Mouse (Mus musculus) adrenal gland, adult 8-10 months (tissue): ENCODE data around the gene Gm47969. TPM values are rescaled to one million over a fixed set of nuclear protein-coding genes. Genes with fewer than 3 reads are reported as not detected.

ENCODE experiments used
- DNase-seq: peaks from one replicate; pipeline ENCODE4 v3.0.0; 2022
- total RNA-seq, 4 experiments: library from RNA; stranded (reverse); gene quantifications; 2 replicates each; pipeline ENCODE4 v1.2.4; 2022

Gm47969 gene
- total RNA-seq, 4 experiments from 2014 or later: not detected

DNA sequence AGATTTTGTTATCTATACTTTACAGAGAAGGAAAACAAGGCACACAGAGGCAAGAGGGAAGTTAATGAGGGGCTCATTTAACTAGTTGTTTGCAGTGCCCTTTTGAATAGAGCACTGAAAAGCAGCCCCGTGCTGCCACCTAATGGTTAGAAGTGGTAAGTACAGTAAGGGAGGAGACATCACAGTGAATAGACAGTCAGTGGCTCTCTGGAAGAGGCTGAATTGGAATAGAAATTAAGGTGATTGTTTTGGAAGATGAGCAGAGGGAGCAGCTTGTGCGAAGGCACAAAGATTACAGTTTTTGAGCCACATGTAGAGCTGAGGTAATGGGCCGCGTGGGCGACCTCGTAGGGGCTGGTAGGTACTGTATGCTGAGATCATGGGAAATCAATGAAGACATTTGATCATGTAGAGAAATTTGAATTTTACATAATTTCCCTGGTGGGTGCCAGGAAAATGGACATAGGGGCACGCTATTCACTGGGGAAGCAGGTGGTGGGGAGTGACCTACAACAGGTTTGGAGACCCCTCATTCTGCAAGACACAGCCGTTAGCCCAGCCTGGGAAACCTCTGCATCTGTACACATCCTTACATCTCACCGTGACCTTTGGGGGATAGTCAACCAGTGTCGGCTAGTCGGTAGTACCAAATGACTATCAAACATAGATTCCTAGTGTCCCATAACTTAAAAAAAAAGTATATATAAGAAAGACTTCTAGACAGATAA, 31.6 kb downstream of the Gm47969 start:
- DNase-seq: no peak

DNA sequence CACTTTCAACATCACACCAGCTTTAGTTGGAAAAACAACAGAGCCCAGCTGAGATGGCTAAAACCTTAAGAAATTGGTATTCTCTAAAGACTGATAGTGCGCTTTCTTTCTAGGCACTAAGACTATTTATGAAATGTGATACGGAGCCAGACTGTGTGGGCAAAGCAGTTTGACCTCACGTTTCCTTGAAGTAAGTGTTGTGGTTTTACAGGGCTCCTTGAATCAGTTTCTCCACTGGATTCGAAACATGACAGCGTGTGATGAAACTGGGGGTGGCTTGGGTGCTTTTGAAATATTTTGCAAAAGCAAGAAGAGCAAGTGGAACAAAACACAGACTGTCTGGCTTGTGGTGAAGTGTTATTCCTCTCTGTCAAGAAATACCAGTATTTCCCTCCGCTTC, 32.3 kb downstream of the Gm47969 start:
- DNase-seq: no peak

DNA sequence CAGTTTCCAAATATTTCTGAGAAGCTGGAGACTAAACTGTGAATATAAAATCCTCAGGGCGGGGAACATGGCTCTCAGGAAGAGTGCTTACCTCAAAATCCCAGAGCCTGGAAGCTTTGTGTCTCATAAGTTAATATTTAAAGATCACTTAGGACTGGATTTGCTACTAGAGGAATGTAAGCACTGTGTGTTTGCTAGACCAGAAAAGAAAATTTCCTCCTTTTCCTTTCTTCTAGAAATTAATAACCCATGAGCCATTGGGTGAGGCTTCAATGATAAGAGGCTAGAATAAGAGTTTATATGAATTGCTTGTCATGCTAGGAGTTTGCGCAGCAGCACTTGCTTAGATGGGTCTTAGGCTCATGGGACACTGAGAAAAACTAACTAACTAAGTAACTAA, 40.1 kb downstream of the Gm47969 start:
- no peak for DNase-seq

GRCm38 (mm10) chr1:83091268-83091667, 46.5 kb downstream of the Gm47969 start:
- DNase-seq: no peak

Other genes with a start within 250 kb of the Gm47969 start
- 10 to 100 TPM; 42.8 to 63.0 (median 58.2) TPM for gene Agfg1, start 205.4 kb upstream of the Gm47969 start, total RNA-seq
- 1 to 10 TPM in 1 of 4 experiments, under 1 TPM in 2, not detected in 1; 0.44 to 1.0 (median 0.62) TPM for gene A030005L19Rik, start 131.6 kb upstream of the Gm47969 start, total RNA-seq
- not detected for gene A030014E15Rik, start 120.0 kb upstream of the Gm47969 start, total RNA-seq
- gene Gm6217, start 113.5 kb upstream of the Gm47969 start, total RNA-seq: not detected
- gene A030003K21Rik, start 101.5 kb upstream of the Gm47969 start, total RNA-seq: not detected
- not detected for gene Gm7544, start 88.9 kb upstream of the Gm47969 start, total RNA-seq
- gene Gm47955, start 84.6 kb upstream of the Gm47969 start, total RNA-seq: not detected
- gene Gm47959, start 44.4 kb upstream of the Gm47969 start, total RNA-seq: not detected
- under 1 TPM in 2 of 4 experiments, not detected in 2; 0.15 to 0.18 TPM for gene Slc19a3, start 6.5 kb upstream of the Gm47969 start, total RNA-seq
- gene Krtap28-10, start 2.5 kb upstream of the Gm47969 start, total RNA-seq: not detected
- gene A030005K14Rik, start 14.4 kb downstream of the Gm47969 start, total RNA-seq: not detected
- not detected for gene Krtap28-13, start 16.0 kb downstream of the Gm47969 start, total RNA-seq
- not detected for gene Ccl20, start 71.8 kb downstream of the Gm47969 start, total RNA-seq
- not detected for gene Daw1, start 114.8 kb downstream of the Gm47969 start, total RNA-seq